Mouse (Mus musculus): ENCODE measurements around the gene Gpr85. TPM values are rescaled to one million over a fixed set of nuclear protein-coding genes. Genes with fewer than 3 reads are reported as not detected.
"Not testable (repeated sequence)": the region's sequence is repeated elsewhere in the genome, so short reads cannot be mapped to it uniquely, and the experiment has no call there.

Gene Gpr85
- polyA plus RNA-seq, 1 experiment from 2014 or later, result 35.1 TPM

DNA sequence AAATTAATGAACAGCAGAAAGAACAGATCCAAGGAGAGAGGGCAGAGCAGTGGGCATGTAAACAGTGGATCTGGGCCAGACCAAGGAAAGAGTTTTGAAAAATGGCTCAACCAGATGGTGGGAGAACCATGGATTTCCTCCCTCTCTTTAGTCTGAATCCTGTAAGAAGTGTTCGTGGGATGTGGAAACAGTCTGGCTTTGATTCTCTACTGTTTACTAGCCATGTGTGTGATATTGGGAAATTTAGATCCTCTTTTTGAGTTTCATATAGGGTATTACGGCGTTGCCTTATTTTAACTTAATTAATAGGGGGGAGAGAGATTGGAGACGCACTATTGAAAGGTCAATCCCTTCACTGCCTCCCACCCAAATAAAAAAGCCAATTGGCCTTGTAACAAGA is 13.5 kb upstream of the Gpr85 start:
- Histone ChIP-seq H3K36me3 (no peaks in the 10 kb centered on the region), H3K4me2 (replicated peaks) (no peak overlapping the region), H3K27ac (replicated peaks) (no peak overlapping the region), H3K9ac (replicated peaks) (no peak overlapping the region), H3K4me1 (no peaks in the 10 kb centered on the region), H3K4me3 (no peak overlapping the region), H3K27me3 (no peaks in the 10 kb centered on the region), H3K9me3 (no peaks in the 10 kb centered on the region)
- WGBS, result 70% methylated on average over 4 of the region's 4 CpGs
- ATAC-seq (ENCODE audit: low FRiP score, low read depth), result no peak

DNA sequence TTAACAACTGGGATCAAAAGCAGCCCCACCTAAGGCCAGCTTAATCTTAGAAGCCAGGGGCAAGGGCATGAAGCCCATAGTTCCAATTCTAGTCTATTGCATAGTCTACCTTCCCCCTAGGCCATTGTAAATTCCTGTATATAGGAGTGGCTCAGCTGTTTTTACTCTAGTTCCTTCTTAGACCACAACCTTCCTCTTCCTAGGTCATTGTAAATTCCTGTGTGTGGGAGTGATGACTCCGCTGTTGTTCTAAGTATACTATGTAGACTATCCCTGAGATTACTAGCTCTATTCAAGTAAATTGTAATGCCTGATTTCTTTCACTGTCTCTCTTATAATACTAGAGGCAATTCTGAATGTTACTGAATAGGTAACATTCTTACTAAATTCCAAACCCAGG is 6.3 kb upstream of the Gpr85 start:
- H3K4me2 ChIP-seq (replicated peaks), result not testable (repeated sequence)

DNA sequence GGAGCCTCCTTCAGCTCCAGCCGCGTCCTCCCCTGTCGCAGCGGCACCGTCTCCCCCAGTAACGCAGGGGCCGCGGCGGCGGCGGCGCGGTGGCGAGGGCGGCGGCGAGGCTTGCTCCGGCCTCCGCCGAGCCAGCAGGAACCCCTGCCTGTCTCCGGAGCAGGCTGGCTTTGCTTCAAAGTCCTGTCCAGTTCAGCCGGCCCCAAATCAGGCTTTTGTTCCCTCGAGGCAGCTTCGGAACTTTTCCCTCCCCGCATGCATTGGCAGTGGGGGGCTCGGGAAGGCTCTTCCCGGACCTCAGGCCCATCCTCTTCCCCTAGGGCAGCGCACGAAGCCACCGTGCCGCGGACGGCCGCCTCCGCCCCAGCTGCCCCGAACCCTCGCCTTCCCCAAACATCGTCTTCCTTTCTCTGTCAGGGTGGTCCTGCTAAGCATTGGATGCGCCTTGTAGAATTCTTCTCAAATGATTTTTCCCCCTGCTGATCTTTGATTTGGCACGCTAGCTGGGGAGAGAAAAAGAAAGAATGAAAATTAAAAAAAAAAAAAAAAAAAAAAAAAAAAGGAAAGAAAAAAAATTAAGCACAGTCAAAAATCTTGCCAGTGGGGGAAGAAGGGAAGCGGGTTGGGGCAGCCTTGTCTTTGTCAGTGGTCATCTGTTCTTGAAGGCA is 931 bp downstream of the Gpr85 start:
- no peaks in the 10 kb centered on the region for H3K9me3 ChIP-seq
- H3K36me3 ChIP-seq, result no peaks in the 10 kb centered on the region
- peak overlapping the region; percentile 54 for H3K4me3 ChIP-seq
- H3K4me1 ChIP-seq, result peaks cover 12% of the 10 kb centered on the region; the same call in 1 of the 2 replicates
- peak overlapping the region; percentile 94 for H3K27ac ChIP-seq (replicated peaks)
- under 1% methylated on average over 37 of the region's 41 CpGs for WGBS
- no peaks in the 10 kb centered on the region for H3K27me3 ChIP-seq
- H3K4me2 ChIP-seq (replicated peaks), result peak overlapping the region; percentile 55
- H3K9ac ChIP-seq (replicated peaks), result peak overlapping the region; percentile 68
- ATAC-seq (ENCODE audit: low FRiP score, low read depth), result peak; percentile 94

More for the DNA sequence above, 6.3 kb upstream of the Gpr85 start:
- not testable (repeated sequence) for H3K27me3 ChIP-seq; ATAC-seq (ENCODE audit: low FRiP score, low read depth); H3K27ac ChIP-seq (replicated peaks); H3K4me3 ChIP-seq; H3K9ac ChIP-seq (replicated peaks); H3K4me1 ChIP-seq; H3K9me3 ChIP-seq; H3K36me3 ChIP-seq
- WGBS, result 97% methylated on average over 1 of the region's 1 CpGs

GRCm38 (mm10) chr6:13837916-13838676 is 1.6 kb downstream of the Gpr85 start:
- Histone ChIP-seq H3K27me3 (no peaks in the 10 kb centered on the region), H3K36me3 (no peaks in the 10 kb centered on the region), H3K27ac (replicated peaks) (peak overlapping the region; percentile 94), H3K4me2 (replicated peaks) (peak overlapping the region; percentile 55), H3K9ac (replicated peaks) (peak overlapping the region; percentile 68), H3K9me3 (no peaks in the 10 kb centered on the region), H3K4me1 (peaks cover 16% of the 10 kb centered on the region; the same call in 1 of the 2 replicates), H3K4me3 (peak overlapping the region; percentile 54)
- under 1% methylated on average over 19 of the region's 19 CpGs for WGBS
- peak; percentile 21 for ATAC-seq (ENCODE audit: low FRiP score, low read depth)

DNA sequence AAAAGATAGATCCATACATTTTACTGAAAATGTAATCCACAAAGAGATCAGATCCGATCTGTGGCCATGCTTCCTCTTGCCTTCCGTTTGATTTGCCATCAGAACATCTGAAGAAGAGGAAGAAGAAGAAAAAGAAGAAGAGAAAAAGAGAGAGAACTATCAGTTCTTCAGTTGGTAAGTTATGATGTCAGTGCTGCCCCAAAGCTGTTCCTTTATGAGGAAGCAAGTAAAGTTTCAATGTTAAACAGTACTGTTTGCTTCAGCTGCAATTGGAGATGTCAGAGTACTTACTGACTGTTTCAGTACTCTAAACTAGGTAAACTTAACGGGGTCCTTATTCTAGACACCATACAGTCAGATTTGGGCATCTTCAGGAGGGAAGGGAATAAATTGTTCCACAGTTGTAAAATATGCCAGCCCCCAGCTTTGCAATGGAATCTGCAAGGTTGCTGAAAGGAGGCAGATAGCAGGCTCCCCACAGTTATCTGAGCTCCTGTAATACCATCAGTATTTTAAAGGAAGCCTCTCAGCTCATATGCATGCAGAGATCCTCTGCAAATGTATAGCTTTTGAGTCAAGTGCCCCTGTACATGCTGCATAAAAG is 2.7 kb downstream of the Gpr85 start:
- Histone ChIP-seq H3K27me3 (no peaks in the 10 kb centered on the region), H3K4me3 (peak overlapping the region; percentile 54), H3K9me3 (no peaks in the 10 kb centered on the region), H3K27ac (replicated peaks) (peak overlapping the region; percentile 94), H3K4me2 (replicated peaks) (peak overlapping the region; percentile 55), H3K9ac (replicated peaks) (peak overlapping the region; percentile 68), H3K36me3 (no peaks in the 10 kb centered on the region), H3K4me1 (peaks cover 16% of the 10 kb centered on the region; the same call in 1 of the 2 replicates)
- no peak for ATAC-seq (ENCODE audit: low FRiP score, low read depth)
- WGBS, result 78% methylated on average over 3 of the region's 3 CpGs

GRCm38 (mm10) chr6:13835720-13836665 is 3.7 kb downstream of the Gpr85 start:
- Histone ChIP-seq H3K4me3 (peak overlapping the region; percentile 54), H3K9ac (replicated peaks) (peak overlapping the region; percentile 68; the same call in 1 of the 2 replicates), H3K36me3 (no peaks in the 10 kb centered on the region), H3K4me1 (peaks cover 16% of the 10 kb centered on the region; the same call in 1 of the 2 replicates), H3K9me3 (no peaks in the 10 kb centered on the region), H3K27me3 (no peaks in the 10 kb centered on the region), H3K4me2 (replicated peaks) (peak overlapping the region; percentile 55), H3K27ac (replicated peaks) (peak overlapping the region; percentile 80)
- ATAC-seq (ENCODE audit: low FRiP score, low read depth), result peak; percentile 24; the same call in 1 of the 2 replicates
- WGBS, result 46% methylated on average over 17 of the region's 17 CpGs

GRCm38 (mm10) chr6:13832770-13833169 is 7.0 kb downstream of the Gpr85 start:
- Histone ChIP-seq H3K9ac (replicated peaks) (no peak overlapping the region), H3K9me3 (no peaks in the 10 kb centered on the region), H3K27ac (replicated peaks) (no peak overlapping the region), H3K27me3 (no peaks in the 10 kb centered on the region), H3K4me3 (no peak overlapping the region), H3K36me3 (no peaks in the 10 kb centered on the region), H3K4me2 (replicated peaks) (no peak overlapping the region), H3K4me1 (peaks cover 16% of the 10 kb centered on the region; the same call in 1 of the 2 replicates)
- WGBS, result 66% methylated on average over 2 of the region's 2 CpGs
- ATAC-seq (ENCODE audit: low FRiP score, low read depth), result no peak

- Histone ChIP-seq H3K9ac (replicated peaks) (no peak overlapping the region), H3K4me3 (no peak overlapping the region), H3K9me3 (no peaks in the 10 kb centered on the region), H3K27me3 (no peaks in the 10 kb centered on the region), H3K36me3 (no peaks in the 10 kb centered on the region), H3K4me2 (replicated peaks) (no peak overlapping the region), H3K27ac (replicated peaks) (no peak overlapping the region), H3K4me1 (0 out of 2 replicates have a peak, but pooled peaks cover 3% of the 10 kb centered on the region)
- 74% methylated on average over 1 of the region's 1 CpGs for WGBS
- ATAC-seq (ENCODE audit: low FRiP score, low read depth), result no peak
These were observed 10.9 kb downstream of the Gpr85 start for GRCm38 (mm10) chr6:13828877-13829276.

GRCm38 (mm10) chr6:13816661-13817060 is 23.1 kb downstream of the Gpr85 start:
- no peaks in the 10 kb centered on the region for H3K27me3 ChIP-seq
- no peaks in the 10 kb centered on the region for H3K4me1 ChIP-seq
- no peak overlapping the region for H3K9ac ChIP-seq (replicated peaks)
- no peaks in the 10 kb centered on the region for H3K36me3 ChIP-seq
- no peak overlapping the region for H3K27ac ChIP-seq (replicated peaks)
- no peaks in the 10 kb centered on the region for H3K9me3 ChIP-seq
- ATAC-seq (ENCODE audit: low FRiP score, low read depth), result no peak
- no peak overlapping the region for H3K4me2 ChIP-seq (replicated peaks)
- no peak overlapping the region for H3K4me3 ChIP-seq

- no peak overlapping the region for H3K4me2 ChIP-seq (replicated peaks)
- no peak overlapping the region for H3K4me3 ChIP-seq
- no peaks in the 10 kb centered on the region for H3K36me3 ChIP-seq
- ATAC-seq (ENCODE audit: low FRiP score, low read depth), result no peak
- H3K9me3 ChIP-seq, result no peaks in the 10 kb centered on the region
- WGBS, result 92% methylated on average over 4 of the region's 4 CpGs
- H3K4me1 ChIP-seq, result no peaks in the 10 kb centered on the region
- no peaks in the 10 kb centered on the region for H3K27me3 ChIP-seq
- no peak overlapping the region for H3K27ac ChIP-seq (replicated peaks)
- H3K9ac ChIP-seq (replicated peaks), result no peak overlapping the region
These were observed 27.6 kb downstream of the Gpr85 start for GRCm38 (mm10) chr6:13812157-13812556.

- no peak overlapping the region for H3K4me2 ChIP-seq (replicated peaks)
- no peak overlapping the region for H3K9ac ChIP-seq (replicated peaks)
- H3K4me1 ChIP-seq, result no peaks in the 10 kb centered on the region
- no peaks in the 10 kb centered on the region for H3K36me3 ChIP-seq
- H3K27me3 ChIP-seq, result no peaks in the 10 kb centered on the region
- no peaks in the 10 kb centered on the region for H3K9me3 ChIP-seq
- no peak overlapping the region for H3K4me3 ChIP-seq
- 73% methylated on average over 7 of the region's 7 CpGs for WGBS
- no peak for ATAC-seq (ENCODE audit: low FRiP score, low read depth)
- H3K27ac ChIP-seq (replicated peaks), result no peak overlapping the region
These were observed 39.7 kb downstream of the Gpr85 start for GRCm38 (mm10) chr6:13800071-13800470.
